Mouse (Mus musculus): ENCODE data around the gene Gm14151. TPM values are rescaled to one million over a fixed set of nuclear protein-coding genes. Genes with fewer than 3 reads are reported as not detected.

Gm14151 gene
- not detected in 2 replicates for polyA plus RNA-seq (2012; rRNA removed)

DNA sequence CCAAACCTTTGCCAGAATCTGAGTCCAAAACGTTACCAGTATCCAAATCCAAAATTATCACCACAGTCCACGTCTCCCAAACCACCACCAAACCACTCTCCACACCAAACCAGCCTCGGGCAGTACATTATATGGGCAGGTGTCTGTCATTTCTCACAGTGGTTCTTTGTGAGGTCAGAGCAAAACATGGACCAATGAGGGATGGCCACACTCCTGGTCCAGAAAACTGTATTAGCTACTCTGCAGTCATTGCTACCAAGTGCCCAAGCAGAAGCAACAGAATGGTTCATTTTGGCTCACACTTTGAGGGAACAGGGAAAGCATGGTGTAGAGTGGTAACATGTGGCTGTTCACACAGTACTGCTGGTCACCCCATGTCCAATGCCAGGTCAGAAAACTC lies at the start of gene Gm14151:
Gm14151 (minus strand) TSS at position 101 of the 400 bp plus-strand sequence.

GRCm38 (mm10) chr2:151097945-151098344 lies 5.8 kb upstream of the Gm14151 start, which contains the start of gene Gm14147:
Gene Gm14147, plus strand, starts transcription at chr2:151098245.

DNA sequence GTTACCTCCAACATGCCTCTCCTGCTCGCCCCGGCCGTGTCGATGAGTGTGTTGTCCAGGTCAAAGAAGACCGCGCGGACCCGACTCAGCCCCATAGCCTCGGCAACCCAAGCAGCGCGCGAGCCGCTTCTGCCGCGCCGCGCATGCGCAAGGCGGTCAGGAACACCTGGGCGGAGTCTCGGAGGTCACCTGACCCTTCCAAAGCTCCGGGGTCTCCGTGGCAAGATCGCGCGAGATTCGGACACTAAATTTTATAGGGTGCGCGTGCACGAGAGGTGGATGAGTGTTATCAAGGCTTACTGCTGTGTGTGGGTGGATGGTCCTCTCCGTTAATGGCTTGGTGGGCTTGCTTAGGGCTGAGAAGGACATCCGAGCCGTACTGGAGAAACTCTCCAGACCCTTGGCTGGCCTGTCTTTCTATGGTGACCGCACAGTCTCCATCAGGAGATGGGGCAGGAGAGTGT lies 52.9 kb downstream of the Gm14151 start, which contains the start of the genes Ninl and Nanp:
Ninl (minus strand) TSS at position 151 of the 464 bp plus-strand sequence.
Nanp (minus strand) TSS at position 167 of the 464 bp plus-strand sequence.

Other genes with a start within 250 kb of the Gm14151 start
- gene Abhd12, start 187.6 kb downstream of the Gm14151 start, polyA plus RNA-seq (2012; rRNA removed), result 88.4 and 89.6 TPM in 2 replicates
- gene Gins1, start 186.9 kb downstream of the Gm14151 start, polyA plus RNA-seq (2012; rRNA removed), result 1.3 and 2.4 TPM in 2 replicates
- gene Ninl, start 53.0 kb downstream of the Gm14151 start, polyA plus RNA-seq (2012; rRNA removed), result 13.7 and 14.3 TPM in 2 replicates
- gene Nanp, start 53.0 kb downstream of the Gm14151 start, polyA plus RNA-seq (2012; rRNA removed), result 1.7 and 2.4 TPM in 2 replicates
- gene Gm14147, start 5.9 kb upstream of the Gm14151 start, polyA plus RNA-seq (2012; rRNA removed), result not detected in 2 replicates

Data from ovary, adult 2 months (tissue).